Mouse (Mus musculus) forebrain, postnatal 0 days (tissue): ENCODE data around the gene Natd1. TPM values are rescaled to one million over a fixed set of nuclear protein-coding genes. Genes with fewer than 3 reads are reported as not detected.

Experiments used
- ATAC-seq: fragments of 200-750 bp; cut with Nextera tagmentation; 2 replicates; pipeline ENCODE4 v1.8.0; 2017; ENCODE audit warnings: mild to moderate bottlenecking, moderate library complexity
- DNase-seq: peaks from one replicate; pipeline ENCODE4 v3.0.0-alpha.2; 2015
- H3K27ac ChIP-seq: fragments of 300-500 bp; sonication (generic); 2 replicates; pipeline ENCODE4 v1.5.1; 2014; ENCODE audit warnings: low read depth, mild to moderate bottlenecking, antibody characterized with exemption, low read length, moderate library complexity, mixed read lengths
- H3K27me3 ChIP-seq: fragments of 300-500 bp; sonication (generic); 2 replicates; pipeline ENCODE4 v1.6.1; 2014; ENCODE audit warnings: mild to moderate bottlenecking, low read length, mixed read lengths; ENCODE audit not compliant: insufficient read depth
- H3K36me3 ChIP-seq: fragments of 300-500 bp; sonication (generic); 2 replicates; pipeline ENCODE4 v1.6.1; 2014; ENCODE audit warnings: mild to moderate bottlenecking, moderate library complexity; ENCODE audit not compliant: insufficient read depth
- H3K4me1 ChIP-seq: fragments of 300-500 bp; sonication (generic); 2 replicates; pipeline ENCODE4 v1.6.1; 2014; ENCODE audit warnings: antibody characterized with exemption; ENCODE audit not compliant: insufficient read depth
- H3K4me2 ChIP-seq: fragments of 300-500 bp; sonication (generic); 2 replicates; pipeline ENCODE4 v1.6.1; 2014; ENCODE audit warnings: low read depth, mild to moderate bottlenecking, moderate library complexity
- H3K4me3 ChIP-seq: fragments of 300-500 bp; sonication (generic); 2 replicates; pipeline ENCODE4 v1.5.1; 2014; ENCODE audit warnings: low read depth, low read length, mixed read lengths
- H3K9ac ChIP-seq: fragments of 300-500 bp; sonication (generic); 2 replicates; pipeline ENCODE4 v1.6.1; 2014; ENCODE audit warnings: mild to moderate bottlenecking
- H3K9me3 ChIP-seq: fragments of 300-500 bp; sonication (generic); 2 replicates; pipeline ENCODE4 v1.6.1; 2016; ENCODE audit warnings: low read length
- CTCF ChIP-seq: sonication (generic); IDR thresholded peaks from 2 replicates; pipeline ENCODE4 v1.5.1; 2016; ENCODE audit warnings: antibody characterized with exemption, control low read depth, low read depth
- WGBS: fragments of 180-500 bp; shearing (Covaris S2); extraction: QIAGEN DNeasy Blood & Tissue Kit; methylation state at CpG from one replicate; pipeline ENCODE4 v1.1.7; 2014; 5-methylcytosine and 5-hydroxymethylcytosine counted together
- polyA plus RNA-seq: library from polyadenylated mRNA; unstranded; fragments of >200 nt; fragmentation: Nextera tagmentation; extraction: Ambion mirVana; gene quantifications from 2 replicates; pipeline ENCODE4 v1.2.1, GENCODE M21; 2015
- total RNA-seq: library from RNA; depleted of rRNA; stranded (reverse); fragments of >200 nt; gene quantifications from 2 replicates; pipeline ENCODE4 v1.2.3, GENCODE M21; 2014; rRNA removed

Natd1 gene
- total RNA-seq (19.2 and 29.7 TPM in 2 replicates), polyA plus RNA-seq (17.2 and 18.1 TPM in 2 replicates)

DNA sequence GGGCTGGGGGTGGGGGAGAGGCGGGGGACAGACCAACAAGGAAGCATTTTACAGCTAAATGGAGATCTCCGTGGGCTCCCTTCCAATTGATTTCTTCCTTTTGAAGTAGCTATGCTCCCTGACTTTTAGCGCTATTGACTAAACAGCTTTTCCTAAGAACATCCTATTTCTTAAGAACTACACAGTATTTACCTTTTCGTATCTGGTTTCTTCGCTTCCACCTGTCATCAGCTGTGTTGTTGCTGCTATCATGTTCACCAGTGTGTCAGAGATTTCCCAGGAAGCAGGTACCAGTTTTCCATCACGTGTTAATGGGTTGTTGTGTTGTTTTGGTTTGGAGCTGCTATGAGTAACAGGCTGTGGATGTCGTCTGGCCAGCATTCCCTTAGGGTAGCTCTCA is at the start of gene Natd1:
TSS of gene Natd1 (minus strand) at position 260 of the 400 bp plus-strand sequence.
- Histone ChIP-seq H3K27ac (peak within 1 kb of the TSS; percentile 90), H3K36me3 (no peaks in the 10 kb centered on the region), H3K4me2 (peak within 1 kb of the TSS; percentile 78), H3K9ac (peak within 1 kb of the TSS; percentile 84), H3K27me3 (no peaks in the 10 kb centered on the region), H3K4me1 (peaks cover 12% of the 10 kb centered on the region), H3K4me3 (peak within 1 kb of the TSS; percentile 93), H3K9me3 (no peaks in the 10 kb centered on the region)
- no peak for DNase-seq
- 32% methylated on average over 7 of the region's 7 CpGs for WGBS
- no peak for ATAC-seq
- no peak for TF ChIP-seq CTCF

DNA sequence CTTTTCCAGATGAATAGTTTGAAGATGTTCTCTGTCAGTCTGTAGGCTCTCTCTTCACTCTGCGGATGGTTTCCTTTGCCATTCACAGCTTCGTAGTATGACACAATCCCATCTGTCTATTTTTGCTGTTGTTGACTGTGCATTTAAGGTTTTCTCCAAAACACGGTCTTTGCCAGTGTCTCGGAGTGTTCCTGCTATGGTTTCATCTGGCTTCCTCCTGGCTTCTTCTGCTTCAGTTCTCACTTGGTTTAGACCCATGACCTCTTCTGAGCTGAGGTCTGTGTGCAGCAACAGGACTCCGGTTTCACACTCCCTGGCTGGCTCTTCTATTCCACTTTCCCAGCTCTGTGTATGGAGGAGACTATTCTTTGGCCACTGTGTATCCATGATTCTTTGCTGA is 48.2 kb upstream of the Natd1 start:
- Histone ChIP-seq H3K4me1 (no peaks in the 10 kb centered on the region), H3K9me3 (no peaks in the 10 kb centered on the region), H3K4me3 (no peak overlapping the region), H3K9ac (no peak overlapping the region), H3K27me3 (no peaks in the 10 kb centered on the region), H3K27ac (no peak overlapping the region), H3K36me3 (no peaks in the 10 kb centered on the region), H3K4me2 (no peak overlapping the region)
- WGBS = 47% methylated on average over 5 of the region's 5 CpGs
- no peak for TF ChIP-seq CTCF
- no peak for DNase-seq
- no peak for ATAC-seq

DNA sequence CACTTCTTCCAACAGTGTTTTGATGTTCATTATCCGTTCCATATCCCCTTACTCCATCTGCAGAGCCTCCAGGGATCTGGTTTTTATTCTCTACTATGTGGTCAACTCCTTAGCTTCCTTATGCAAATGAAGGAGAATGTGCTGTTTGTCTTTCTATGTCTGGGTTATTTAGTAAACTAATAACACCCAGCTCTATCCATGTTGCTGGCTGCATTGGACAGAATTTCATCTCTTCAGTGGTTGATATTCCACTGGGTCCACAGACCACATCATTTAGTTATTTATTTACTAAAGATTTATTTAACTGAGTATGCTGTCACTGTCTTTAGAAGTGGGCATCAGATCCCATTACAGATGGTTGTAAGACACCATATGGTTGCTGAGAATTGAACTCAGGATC is 46.6 kb upstream of the Natd1 start:
- Histone ChIP-seq H3K27me3 (no peaks in the 10 kb centered on the region), H3K9me3 (no peaks in the 10 kb centered on the region), H3K4me3 (no peak overlapping the region), H3K27ac (no peak overlapping the region), H3K36me3 (no peaks in the 10 kb centered on the region), H3K4me2 (no peak overlapping the region), H3K9ac (no peak overlapping the region), H3K4me1 (no peaks in the 10 kb centered on the region)
- no peak for TF ChIP-seq CTCF
- no peak for DNase-seq
- WGBS = 44% methylated on average over 1 of the region's 1 CpGs
- ATAC-seq = no peak

DNA sequence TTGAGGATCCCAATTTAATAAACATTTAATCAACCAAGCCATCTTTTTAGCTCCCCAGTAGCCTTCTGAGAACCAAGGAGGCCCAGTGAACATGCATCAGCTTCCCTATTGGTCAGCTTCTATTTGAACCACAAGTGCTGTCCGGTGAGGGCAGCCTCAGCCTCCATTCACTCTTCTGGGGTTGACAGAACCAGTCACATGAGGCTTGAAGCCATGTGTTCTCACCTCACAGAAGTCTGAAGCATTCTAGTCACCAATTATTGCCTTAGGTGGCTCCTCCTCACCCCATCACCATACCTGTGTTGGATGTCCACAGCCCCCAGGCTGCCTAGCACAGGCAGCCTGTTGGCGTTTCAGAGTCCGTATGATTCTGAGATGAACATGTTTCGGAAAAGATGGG is 44.4 kb upstream of the Natd1 start:
- H3K27ac ChIP-seq = no peak overlapping the region
- H3K4me3 ChIP-seq = no peak overlapping the region
- WGBS = 92% methylated on average over 4 of the region's 4 CpGs
- no peak overlapping the region for H3K4me2 ChIP-seq
- no peaks in the 10 kb centered on the region for H3K9me3 ChIP-seq
- H3K9ac ChIP-seq = no peak overlapping the region
- DNase-seq (no peak), ATAC-seq (no peak)
- TF ChIP-seq CTCF = no peak
- no peaks in the 10 kb centered on the region for H3K36me3 ChIP-seq
- H3K27me3 ChIP-seq = no peaks in the 10 kb centered on the region
- no peaks in the 10 kb centered on the region for H3K4me1 ChIP-seq

DNA sequence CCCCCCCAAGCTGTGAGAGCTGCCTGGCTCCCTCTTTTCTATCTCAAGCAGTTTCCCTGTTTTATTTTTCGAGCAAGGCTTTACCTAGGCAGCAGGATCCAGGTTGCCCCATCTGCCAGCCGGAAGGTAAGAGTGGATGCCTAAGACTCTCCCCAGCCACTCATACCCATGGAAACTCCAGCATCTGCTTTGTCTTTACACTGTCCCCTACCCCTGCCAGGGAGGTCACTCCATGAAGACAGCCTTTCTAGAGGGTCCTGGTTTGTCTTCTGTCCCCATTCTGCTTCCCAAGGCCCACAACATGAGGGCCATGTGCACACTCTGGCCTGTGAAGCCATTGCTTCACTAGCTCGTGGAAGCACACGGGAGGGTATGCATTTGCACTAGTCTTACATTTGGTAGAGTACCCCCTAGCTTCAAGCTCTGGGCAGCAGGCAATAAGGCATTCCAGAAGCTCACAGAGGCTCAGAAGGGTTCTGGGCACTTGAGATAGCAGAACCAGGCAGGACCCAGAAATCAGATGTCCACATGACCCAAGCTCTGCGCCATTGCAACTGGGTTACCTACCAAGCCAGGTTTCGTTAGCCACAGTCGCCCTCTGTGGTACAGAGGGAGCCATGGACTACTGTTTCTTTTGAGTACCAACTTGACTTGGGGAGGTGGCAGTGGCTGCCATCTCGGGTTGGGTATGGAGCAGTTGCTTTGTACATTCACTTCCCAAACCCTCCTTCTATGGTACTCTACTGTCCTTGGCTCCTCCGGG is 41.3 kb upstream of the Natd1 start:
- Histone ChIP-seq H3K9ac (no peak overlapping the region), H3K4me2 (no peak overlapping the region), H3K9me3 (no peaks in the 10 kb centered on the region), H3K4me1 (no peaks in the 10 kb centered on the region; the same call in 1 of the 2 replicates), H3K36me3 (peaks cover 17% of the 10 kb centered on the region), H3K27me3 (no peaks in the 10 kb centered on the region), H3K27ac (no peak overlapping the region), H3K4me3 (no peak overlapping the region)
- no peak for ATAC-seq
- DNase-seq = no peak
- 80% methylated on average over 9 of the region's 9 CpGs for WGBS
- TF ChIP-seq CTCF = no peak

DNA sequence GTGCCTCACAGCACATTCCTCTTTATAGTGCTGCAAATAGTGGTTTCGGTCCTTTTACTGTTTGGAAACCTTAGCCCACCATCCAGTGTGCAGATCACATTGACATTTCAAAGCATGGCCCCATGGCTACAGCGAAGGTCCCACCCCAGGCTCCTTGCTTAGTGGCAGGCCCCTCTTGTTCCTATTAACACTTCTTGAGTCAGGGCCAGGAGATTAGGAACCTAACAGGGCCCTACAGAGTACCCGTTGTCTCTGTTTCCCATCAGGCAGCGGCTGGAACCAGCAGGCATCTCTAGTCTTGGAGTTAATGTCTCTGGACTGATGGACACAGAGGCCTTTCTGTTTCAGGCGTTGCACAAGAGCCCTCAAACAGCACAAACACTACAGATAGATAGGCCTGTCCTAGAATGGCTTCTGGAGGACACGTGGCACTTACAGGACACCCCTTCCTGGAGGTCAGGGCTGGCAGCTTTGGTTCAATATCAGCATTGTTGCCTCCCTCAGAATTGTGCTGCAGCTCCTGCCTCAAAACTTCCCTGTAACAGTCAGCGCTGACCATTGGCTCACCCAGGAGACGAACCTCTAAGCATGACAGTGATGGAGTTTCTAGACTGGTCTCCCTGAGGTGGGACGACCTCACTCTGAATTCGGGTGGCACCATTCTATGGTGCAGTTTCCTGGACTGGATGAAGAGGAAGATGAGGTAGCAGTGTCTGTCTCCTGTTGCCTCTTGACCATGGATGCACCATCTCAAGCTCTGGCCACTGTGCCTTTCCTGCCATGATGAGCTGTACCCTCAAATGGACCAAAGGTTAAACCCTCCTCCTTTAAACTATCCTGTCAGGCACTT is 39.9 kb upstream of the Natd1 start:
- DNase-seq (no peak), ATAC-seq (no peak; the same call in 1 of the 2 replicates)
- TF ChIP-seq CTCF = no peak
- Histone ChIP-seq H3K27me3 (no peaks in the 10 kb centered on the region), H3K9me3 (no peaks in the 10 kb centered on the region), H3K4me3 (no peak overlapping the region), H3K4me1 (no peaks in the 10 kb centered on the region; the same call in 1 of the 2 replicates), H3K9ac (no peak overlapping the region), H3K36me3 (peaks cover 25% of the 10 kb centered on the region), H3K27ac (no peak overlapping the region), H3K4me2 (no peak overlapping the region)
- 73% methylated on average over 10 of the region's 10 CpGs for WGBS

DNA sequence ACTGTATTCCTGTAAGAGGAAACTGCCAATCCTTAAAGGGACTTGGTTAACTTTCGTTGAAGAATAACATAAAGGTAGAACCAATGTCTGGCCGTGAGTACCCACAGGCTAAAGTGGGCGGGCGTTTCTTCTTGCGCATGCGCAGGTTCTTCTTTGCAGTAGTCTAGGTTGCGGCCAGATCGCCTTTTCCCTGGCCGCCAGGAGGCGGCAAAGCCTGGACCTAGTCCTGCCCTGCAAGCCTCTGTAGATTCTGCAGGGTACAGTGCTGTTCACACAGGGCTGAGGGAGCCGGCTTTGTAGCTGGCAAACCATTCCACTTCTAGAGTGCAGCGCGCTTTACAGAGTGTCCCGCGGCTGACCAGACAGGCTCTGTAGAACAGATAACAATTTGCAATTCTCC is 39.3 kb upstream of the Natd1 start:
- WGBS = 4% methylated on average over 15 of the region's 15 CpGs

More for the DNA sequence above, 39.3 kb upstream of the Natd1 start:
- H3K36me3 ChIP-seq = peaks cover 30% of the 10 kb centered on the region
- ATAC-seq (peak; percentile 98), DNase-seq (peak; percentile 91)
- peak; percentile 84 for TF ChIP-seq CTCF
- no peaks in the 10 kb centered on the region for H3K27me3 ChIP-seq
- no peak overlapping the region for H3K4me3 ChIP-seq
- H3K27ac ChIP-seq = no peak overlapping the region
- no peaks in the 10 kb centered on the region for H3K9me3 ChIP-seq
- H3K4me1 ChIP-seq = no peaks in the 10 kb centered on the region; the same call in 1 of the 2 replicates
- H3K9ac ChIP-seq = no peak overlapping the region
- H3K4me2 ChIP-seq = 0 out of 2 replicates have a peak overlapping the region, but pooled peaks have one; percentile 0
